Mouse (Mus musculus): Measurements from ENCODE around the gene Selenow. TPM values are rescaled to one million over a fixed set of nuclear protein-coding genes. Genes with fewer than 3 reads are reported as not detected.
"Not testable (repeated sequence)": the region's sequence is repeated elsewhere in the genome, so short reads cannot be mapped to it uniquely, and the experiment has no call there.

Selenow gene
- polyA plus RNA-seq, 1 experiment from 2014 or later: 1,086 TPM

- Histone ChIP-seq H3K36me3 (peaks cover 48% of the 10 kb centered on the region), H3K4me1 (replicated peaks) (peaks cover 11% of the 10 kb centered on the region)
- not testable (repeated sequence) for H3K9me3 ChIP-seq; DNase-seq (ENCODE audit: low spot score); H3K4me3 ChIP-seq; H3K27me3 ChIP-seq (ENCODE audit: insufficient read depth, poor library complexity, severe bottlenecking); H3K27ac ChIP-seq
- 86% methylated on average over 4 of the region's 4 CpGs for WGBS
Measured at GRCm38 (mm10) chr7:15915695-15916094, 6.5 kb downstream of the Selenow start.

DNA sequence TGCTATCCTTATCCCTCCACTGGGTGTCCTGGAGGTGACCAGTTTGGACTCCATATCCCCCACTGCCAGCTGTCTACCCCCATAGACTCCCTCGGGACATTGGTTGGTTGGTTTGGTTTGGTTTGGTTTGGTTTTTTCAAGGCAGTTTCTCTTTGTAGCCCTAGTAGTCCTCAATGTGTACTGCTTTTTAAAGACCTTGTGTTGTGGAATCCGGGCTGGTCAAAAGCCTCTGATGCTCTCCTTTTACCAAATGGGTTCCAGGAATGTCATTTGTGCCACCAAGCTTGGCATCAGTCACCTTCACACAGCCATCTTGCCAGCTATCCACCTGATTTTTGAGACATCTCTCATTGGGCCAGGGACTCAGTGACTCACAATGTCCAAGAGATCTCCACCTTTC is 7.5 kb downstream of the Selenow start:
- no peak for DNase-seq (ENCODE audit: low spot score)
- WGBS: 85% methylated on average over 2 of the region's 2 CpGs
- no peak overlapping the region for H3K27ac ChIP-seq
- no peaks in the 10 kb centered on the region for H3K9me3 ChIP-seq
- peaks cover 3% of the 10 kb centered on the region; the same call in 1 of the 2 replicates for H3K4me1 ChIP-seq (replicated peaks)
- no peaks in the 10 kb centered on the region for H3K27me3 ChIP-seq (ENCODE audit: insufficient read depth, poor library complexity, severe bottlenecking)
- H3K4me3 ChIP-seq: no peak overlapping the region
- peaks cover 39% of the 10 kb centered on the region for H3K36me3 ChIP-seq

- Histone ChIP-seq H3K9me3 (no peaks in the 10 kb centered on the region), H3K4me3 (no peak overlapping the region), H3K4me1 (replicated peaks) (peaks cover 3% of the 10 kb centered on the region; the same call in 1 of the 2 replicates), H3K36me3 (peaks cover 34% of the 10 kb centered on the region), H3K27me3 (ENCODE audit: insufficient read depth, poor library complexity, severe bottlenecking) (no peaks in the 10 kb centered on the region), H3K27ac (no peak overlapping the region)
- peak; percentile 40 for DNase-seq (ENCODE audit: low spot score)
- 55% methylated on average over 2 of the region's 2 CpGs for WGBS
Measured at GRCm38 (mm10) chr7:15914252-15914651, 8.0 kb downstream of the Selenow start.

- Histone ChIP-seq H3K4me1 (replicated peaks) (peaks cover 3% of the 10 kb centered on the region; the same call in 1 of the 2 replicates), H3K36me3 (peaks cover 13% of the 10 kb centered on the region), H3K4me3 (no peak overlapping the region), H3K27me3 (ENCODE audit: insufficient read depth, poor library complexity, severe bottlenecking) (no peaks in the 10 kb centered on the region), H3K9me3 (no peaks in the 10 kb centered on the region), H3K27ac (no peak overlapping the region)
- peak; percentile 88 for DNase-seq (ENCODE audit: low spot score)
- 0% methylated on average over 4 of the region's 4 CpGs for WGBS
Measured at GRCm38 (mm10) chr7:15912183-15912582, 10.0 kb downstream of the Selenow start.

GRCm38 (mm10) chr7:15910521-15910920 is 11.7 kb downstream of the Selenow start:
- H3K4me1 ChIP-seq (replicated peaks): peaks cover 3% of the 10 kb centered on the region; the same call in 1 of the 2 replicates
- no peaks in the 10 kb centered on the region for H3K9me3 ChIP-seq
- 85% methylated on average over 5 of the region's 5 CpGs for WGBS
- H3K27me3 ChIP-seq (ENCODE audit: insufficient read depth, poor library complexity, severe bottlenecking): no peaks in the 10 kb centered on the region
- no peak for DNase-seq (ENCODE audit: low spot score)
- no peaks in the 10 kb centered on the region for H3K36me3 ChIP-seq
- no peak overlapping the region for H3K27ac ChIP-seq
- no peak overlapping the region for H3K4me3 ChIP-seq

- no peaks in the 10 kb centered on the region for H3K27me3 ChIP-seq (ENCODE audit: insufficient read depth, poor library complexity, severe bottlenecking)
- H3K9me3 ChIP-seq: no peaks in the 10 kb centered on the region
- no peak overlapping the region for H3K4me3 ChIP-seq
- H3K27ac ChIP-seq: no peak overlapping the region
- DNase-seq (ENCODE audit: low spot score): no peak
- peaks cover 3% of the 10 kb centered on the region; the same call in 1 of the 2 replicates for H3K4me1 ChIP-seq (replicated peaks)
- H3K36me3 ChIP-seq: no peaks in the 10 kb centered on the region
- 73% methylated on average over 8 of the region's 8 CpGs for WGBS
Measured at GRCm38 (mm10) chr7:15907971-15908590, 14.1 kb downstream of the Selenow start.

DNA sequence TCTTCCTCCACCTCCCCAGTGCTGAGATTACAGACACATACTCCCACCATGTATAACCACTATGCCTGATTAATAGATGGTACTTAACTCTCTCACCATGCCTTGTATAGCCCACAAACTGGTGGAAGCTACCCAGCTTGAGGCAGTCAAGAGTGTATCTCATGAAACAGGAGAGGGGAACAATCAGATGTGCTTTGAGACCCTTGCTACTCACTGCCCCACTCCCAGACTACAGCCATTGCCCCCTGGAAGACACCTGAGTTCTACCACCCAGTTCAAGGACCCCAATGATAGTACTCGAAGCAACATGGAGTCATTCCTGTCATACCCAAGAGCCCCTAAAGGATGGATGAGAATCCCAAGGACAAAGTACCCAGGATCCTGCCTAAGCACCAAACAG is 15.6 kb downstream of the Selenow start:
- no peak overlapping the region for H3K4me3 ChIP-seq
- H3K9me3 ChIP-seq: no peaks in the 10 kb centered on the region
- no peaks in the 10 kb centered on the region for H3K27me3 ChIP-seq (ENCODE audit: insufficient read depth, poor library complexity, severe bottlenecking)
- H3K27ac ChIP-seq: no peak overlapping the region
- DNase-seq (ENCODE audit: low spot score): no peak
- no peaks in the 10 kb centered on the region for H3K4me1 ChIP-seq (replicated peaks)
- 88% methylated on average over 1 of the region's 1 CpGs for whole genome bisulfite sequencing
- H3K36me3 ChIP-seq: no peaks in the 10 kb centered on the region

DNA sequence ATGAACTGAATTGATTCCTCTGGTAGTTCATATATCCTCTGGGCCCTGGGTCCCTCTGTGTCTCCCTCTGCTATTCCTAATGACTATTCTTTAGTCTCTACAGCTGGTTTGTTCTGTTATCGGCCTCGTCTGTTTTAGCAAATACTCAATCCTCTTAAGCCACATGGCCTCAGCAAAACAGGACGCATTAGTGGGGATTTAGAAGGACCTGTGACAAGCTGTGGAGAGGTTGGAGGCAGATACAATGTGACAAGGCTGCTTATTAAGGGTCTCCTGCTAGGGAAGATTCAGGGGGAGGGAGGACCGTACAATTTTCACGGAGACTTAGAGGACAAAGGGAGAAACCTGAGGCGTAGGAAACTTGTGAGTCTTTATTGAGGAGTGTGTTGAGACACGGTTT is 16.3 kb downstream of the Selenow start:
- Histone ChIP-seq H3K27ac (no peak overlapping the region), H3K9me3 (no peaks in the 10 kb centered on the region), H3K4me1 (replicated peaks) (no peaks in the 10 kb centered on the region), H3K27me3 (ENCODE audit: insufficient read depth, poor library complexity, severe bottlenecking) (no peaks in the 10 kb centered on the region), H3K4me3 (no peak overlapping the region), H3K36me3 (no peaks in the 10 kb centered on the region)
- no peak for DNase-seq (ENCODE audit: low spot score)
- WGBS: 80% methylated on average over 7 of the region's 7 CpGs

DNA sequence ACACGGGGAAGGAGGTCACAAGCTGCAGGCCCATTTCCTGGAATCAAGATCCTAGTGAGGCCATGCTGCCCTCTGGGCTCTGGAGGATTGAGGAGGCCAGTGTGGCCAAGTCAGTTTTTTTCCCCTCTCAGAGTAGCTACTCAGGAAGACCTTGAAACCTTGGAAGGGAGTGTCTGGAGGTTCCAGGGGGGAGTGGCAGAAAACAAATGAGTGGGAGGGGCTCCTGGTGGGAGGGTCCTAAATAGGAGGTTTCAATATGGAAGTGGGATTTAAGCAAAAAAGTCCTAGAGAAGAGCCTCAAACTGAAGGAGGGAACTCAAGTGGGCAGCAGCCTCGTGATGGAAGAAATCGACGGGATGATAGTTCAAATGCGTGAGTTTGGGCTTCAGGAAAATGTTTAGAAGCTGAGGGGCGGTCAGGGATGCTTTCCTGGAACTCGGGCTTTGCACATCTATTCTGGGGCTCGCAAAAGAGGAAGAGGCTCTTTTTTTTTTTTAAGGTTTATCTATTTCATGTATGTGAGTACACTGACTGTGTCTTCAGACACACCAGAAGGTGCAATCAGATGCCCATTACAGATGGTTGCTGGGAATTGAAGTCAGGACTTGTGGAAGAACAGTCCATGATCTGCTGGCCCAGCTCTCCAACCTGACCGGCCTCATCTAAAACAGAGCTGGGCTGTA is 20.7 kb downstream of the Selenow start:
- Histone ChIP-seq H3K27ac (no peak overlapping the region), H3K27me3 (ENCODE audit: insufficient read depth, poor library complexity, severe bottlenecking) (no peaks in the 10 kb centered on the region), H3K4me1 (replicated peaks) (no peaks in the 10 kb centered on the region), H3K9me3 (no peaks in the 10 kb centered on the region), H3K36me3 (no peaks in the 10 kb centered on the region), H3K4me3 (no peak overlapping the region)
- DNase-seq (ENCODE audit: low spot score): no peak
- 83% methylated on average over 9 of the region's 9 CpGs for WGBS

DNA sequence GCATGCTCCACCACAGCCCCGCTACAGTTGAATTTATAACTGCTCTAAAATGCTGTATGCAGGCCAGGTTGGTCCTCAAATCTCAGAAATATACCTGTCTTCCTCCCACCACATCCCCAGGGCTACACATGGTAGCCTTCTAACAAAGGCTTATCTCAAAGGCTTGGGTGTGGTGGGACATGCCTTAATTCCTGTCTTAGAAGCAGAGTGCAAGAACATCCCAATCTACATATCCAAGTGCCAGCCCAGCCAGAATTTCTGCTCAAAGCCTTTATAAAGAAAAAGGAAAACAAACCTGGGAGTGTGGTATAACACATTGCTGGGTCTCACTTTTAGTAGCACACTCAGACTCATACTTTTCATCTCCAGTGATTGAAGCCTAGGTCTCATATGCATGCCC is 28.0 kb downstream of the Selenow start:
- Histone ChIP-seq H3K9me3 (no peaks in the 10 kb centered on the region), H3K27ac (no peak overlapping the region), H3K27me3 (ENCODE audit: insufficient read depth, poor library complexity, severe bottlenecking) (no peaks in the 10 kb centered on the region), H3K4me3 (no peak overlapping the region), H3K4me1 (replicated peaks) (no peaks in the 10 kb centered on the region), H3K36me3 (no peaks in the 10 kb centered on the region)
- 83% methylated on average over 1 of the region's 1 CpGs for WGBS
- no peak for DNase-seq (ENCODE audit: low spot score)

DNA sequence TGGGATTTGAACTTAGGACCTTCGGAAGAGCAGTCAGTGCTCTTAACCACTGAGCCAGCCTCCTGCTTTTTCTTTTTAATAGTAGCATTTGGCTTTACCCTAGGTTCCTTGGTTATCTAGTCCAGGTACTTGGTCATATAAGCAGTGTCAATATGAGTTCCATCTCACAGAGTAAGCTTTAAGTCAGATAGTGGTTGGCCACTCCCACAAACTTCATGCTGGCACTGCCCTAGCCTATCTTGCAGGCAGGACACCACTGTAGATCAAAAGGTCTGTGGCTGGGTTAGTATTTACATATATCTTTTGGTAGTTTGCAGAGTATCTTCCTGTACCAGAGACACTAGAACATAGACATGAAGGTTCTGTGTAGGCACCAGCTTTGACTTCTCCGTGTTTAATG is 38.1 kb downstream of the Selenow start:
- Histone ChIP-seq H3K4me3 (no peak overlapping the region), H3K27me3 (ENCODE audit: insufficient read depth, poor library complexity, severe bottlenecking) (no peaks in the 10 kb centered on the region), H3K36me3 (no peaks in the 10 kb centered on the region), H3K4me1 (replicated peaks) (peaks cover 4% of the 10 kb centered on the region; the same call in 1 of the 2 replicates), H3K27ac (no peak overlapping the region), H3K9me3 (no peaks in the 10 kb centered on the region)
- 84% methylated on average over 2 of the region's 2 CpGs for WGBS
- no peak for DNase-seq (ENCODE audit: low spot score)

DNA sequence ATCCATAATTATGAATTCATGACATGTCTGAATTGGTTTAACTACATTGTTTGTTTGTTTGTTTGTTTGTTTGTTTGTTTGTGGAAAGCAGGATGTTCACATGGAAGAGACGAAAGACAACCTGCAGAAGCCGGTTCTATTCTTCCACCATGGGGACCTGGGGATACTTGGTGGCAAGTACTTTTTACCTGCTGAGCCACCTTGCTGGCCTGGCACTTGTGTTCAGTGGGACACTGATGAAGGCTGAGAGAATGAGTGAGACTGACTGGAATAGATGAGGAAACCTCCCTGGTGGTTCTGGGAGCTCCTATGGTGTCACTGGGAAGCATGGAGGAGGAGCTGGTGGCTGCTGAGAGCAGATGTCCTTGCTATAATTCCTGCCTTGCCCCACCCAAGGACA is 39.9 kb downstream of the Selenow start, which contains the start of gene Crxos:
Crxos (plus strand) TSS at position 301 of the 400 bp plus-strand sequence.
- DNase-seq (ENCODE audit: low spot score): no peak
- no peaks in the 10 kb centered on the region for H3K27me3 ChIP-seq (ENCODE audit: insufficient read depth, poor library complexity, severe bottlenecking)
- 84% methylated on average over 2 of the region's 2 CpGs for WGBS
- H3K4me3 ChIP-seq: no peak within 1 kb of the TSS
- H3K4me1 ChIP-seq (replicated peaks): peaks cover 4% of the 10 kb centered on the region; the same call in 1 of the 2 replicates
- no peaks in the 10 kb centered on the region for H3K36me3 ChIP-seq
- H3K27ac ChIP-seq: no peak within 1 kb of the TSS
- no peaks in the 10 kb centered on the region for H3K9me3 ChIP-seq

DNA sequence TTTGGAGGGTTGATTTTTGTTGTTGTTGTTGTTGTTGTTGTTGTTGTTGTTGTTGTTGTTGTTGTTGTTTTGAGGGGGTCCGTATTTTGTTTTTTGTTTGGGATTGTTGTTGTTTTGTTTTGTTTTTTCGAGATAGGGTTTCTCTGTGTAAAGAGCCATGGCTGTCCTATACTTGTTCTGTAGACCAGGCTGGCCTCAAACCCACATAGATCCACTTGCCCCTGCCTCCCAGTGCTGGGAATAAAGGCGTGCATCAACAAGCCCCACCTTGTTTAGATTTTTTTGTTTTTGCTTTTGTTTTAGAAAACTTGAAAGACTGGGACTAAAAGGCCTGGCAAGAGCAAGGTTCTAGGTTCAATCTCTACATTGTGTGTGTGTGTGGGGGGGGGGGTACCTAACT is 40.4 kb downstream of the Selenow start:
- H3K9me3 ChIP-seq: no peaks in the 10 kb centered on the region
- H3K27ac ChIP-seq: no peak overlapping the region
- no peak overlapping the region for H3K4me3 ChIP-seq
- WGBS: 64% methylated on average over 3 of the region's 3 CpGs
- no peaks in the 10 kb centered on the region for H3K36me3 ChIP-seq
- no peak for DNase-seq (ENCODE audit: low spot score)
- H3K27me3 ChIP-seq (ENCODE audit: insufficient read depth, poor library complexity, severe bottlenecking): no peaks in the 10 kb centered on the region
- peaks cover 4% of the 10 kb centered on the region; the same call in 1 of the 2 replicates for H3K4me1 ChIP-seq (replicated peaks)

Measured in hindbrain, embryonic 10.5 days (tissue).